Mouse (Mus musculus) ES-CJ7 (cell line): ENCODE data around the gene Zdhhc9.
A peak's percentile ranks its signal among the peaks of the same experiment; 100 is the strongest.

Experiments
- DNase-seq: peaks from one replicate; pipeline ENCODE4 v3.0.0; 2011; ENCODE audit warnings: low read depth, low spot score

Gene Zdhhc9

DNA sequence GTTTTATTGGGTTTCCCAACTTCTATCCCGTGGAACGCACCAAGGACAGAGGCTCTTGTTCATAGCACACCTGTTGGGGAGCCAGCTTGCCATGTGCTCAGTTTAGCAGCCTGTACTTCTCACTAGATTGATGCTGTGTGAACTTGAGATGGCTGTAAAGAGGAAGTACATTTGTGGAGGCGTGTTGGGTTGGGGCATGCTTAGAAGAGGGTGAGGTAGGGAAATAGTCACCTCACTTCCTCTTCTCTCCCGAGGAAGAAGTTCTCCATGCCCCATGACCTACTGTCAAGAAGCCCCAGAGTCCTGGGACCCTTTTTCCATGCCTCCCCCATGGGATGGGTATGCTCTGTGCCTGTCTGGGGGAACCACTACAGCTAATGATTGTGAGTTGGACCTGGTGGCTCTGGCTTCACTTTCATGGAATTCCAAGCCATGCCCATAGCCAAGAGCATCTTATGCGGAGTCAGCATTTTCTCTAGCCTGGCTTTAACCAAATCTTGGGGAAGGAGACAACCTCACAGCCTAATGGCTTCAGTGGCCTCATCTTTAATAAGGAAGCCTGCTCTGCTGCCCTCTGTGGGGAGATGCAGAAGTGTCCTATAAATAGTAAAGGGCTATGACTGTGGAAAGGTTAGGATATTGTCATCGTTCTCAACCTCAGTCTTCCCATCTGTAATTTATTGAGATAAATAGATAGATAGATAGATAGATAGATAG lies 81.0 kb downstream of the Zdhhc9 start:
- no peak for DNase-seq

GRCm38 (mm10) chrX:48126903-48127476 lies 81.7 kb downstream of the Zdhhc9 start:
- no peak for DNase-seq

DNA sequence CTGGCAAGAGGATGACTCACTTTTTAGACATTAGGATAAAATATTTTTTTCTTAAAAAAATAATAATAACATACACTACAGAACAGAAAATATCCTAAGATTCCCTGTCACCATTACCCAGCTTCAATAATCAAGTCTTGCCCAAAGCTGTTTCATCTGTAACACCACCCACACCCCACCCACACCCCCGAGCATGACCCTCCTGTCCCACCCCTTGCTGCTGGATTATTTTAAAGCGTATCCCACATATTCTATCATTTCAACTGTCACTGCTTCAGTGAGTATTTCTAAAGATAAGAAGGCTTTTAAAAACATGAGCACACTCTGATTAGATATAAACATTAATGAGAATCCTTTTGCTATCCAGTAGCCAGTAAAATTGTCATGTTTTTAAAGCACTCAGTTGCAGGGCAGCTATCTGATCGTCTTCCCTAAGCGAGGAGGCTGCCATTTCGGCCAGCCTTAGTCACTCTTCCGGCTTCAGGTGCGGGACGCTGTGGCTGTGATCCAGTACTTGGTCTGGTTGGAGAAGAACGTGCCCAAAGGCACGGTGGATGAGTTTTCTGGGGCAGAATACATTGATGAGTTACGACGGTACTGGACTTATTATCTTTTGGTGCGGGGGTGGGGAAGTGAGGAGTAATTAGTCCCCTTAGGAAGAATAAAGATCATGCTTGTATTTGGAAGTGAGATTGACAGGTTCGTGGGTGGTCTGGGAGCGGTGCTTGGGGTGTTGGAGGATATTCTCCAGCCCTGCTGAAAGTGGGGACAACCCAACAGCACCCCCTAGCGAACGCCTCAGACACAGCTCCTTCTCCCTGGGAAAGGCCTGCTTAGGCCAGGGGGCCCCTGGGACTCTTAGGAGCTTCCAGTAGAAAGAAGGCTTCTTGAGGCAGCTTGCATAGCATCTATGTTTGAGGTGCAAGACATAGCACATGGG lies 84.3 kb downstream of the Zdhhc9 start:
- peak; percentile 56 for DNase-seq
